Mouse (Mus musculus): ENCODE results near the gene Il20rb. TPM values are rescaled to one million over a fixed set of nuclear protein-coding genes. Genes with fewer than 3 reads are reported as not detected.

Gene Il20rb
- polyA plus RNA-seq, 1 experiment: 5.9 TPM

- 94% methylated on average over 8 of the region's 8 CpGs for WGBS
- TF ChIP-seq POLR2A (IDR thresholded peaks at IDR 0.05; ENCODE audit: borderline replicate concordance, extremely low read depth, low read depth, low read length) (no peak), CTCF (IDR thresholded peaks at IDR 0.05; ENCODE audit: insufficient read depth, low read length) (no peak)
- H3K4me1 ChIP-seq (ENCODE audit: control insufficient read depth, insufficient read depth, low read length): peaks cover 15% of the 10 kb centered on the region
- H3K4me3 ChIP-seq (replicated peaks; ENCODE audit: extremely low read depth, low read depth, low read length): no peak overlapping the region
- no peak for DNase-seq
Measured at GRCm38 (mm10) chr9:100472931-100473330, 13.7 kb downstream of the Il20rb start.

GRCm38 (mm10) chr9:100471605-100471953 is 15.0 kb downstream of the Il20rb start:
- TF ChIP-seq CTCF (IDR thresholded peaks at IDR 0.05; ENCODE audit: insufficient read depth, low read length): no peak
- no peak for TF ChIP-seq POLR2A (IDR thresholded peaks at IDR 0.05; ENCODE audit: borderline replicate concordance, extremely low read depth, low read depth, low read length)
- no peak for DNase-seq
- Histone ChIP-seq H3K4me3 (replicated peaks; ENCODE audit: extremely low read depth, low read depth, low read length) (no peak overlapping the region), H3K4me1 (ENCODE audit: control insufficient read depth, insufficient read depth, low read length) (peaks cover 25% of the 10 kb centered on the region)
- WGBS: 56% methylated on average over 4 of the region's 4 CpGs

- DNase-seq: peak; percentile 70
- whole genome bisulfite sequencing: 23% methylated on average over 8 of the region's 8 CpGs
- H3K4me3 ChIP-seq (replicated peaks; ENCODE audit: extremely low read depth, low read depth, low read length): no peak overlapping the region
- peaks cover 25% of the 10 kb centered on the region for H3K4me1 ChIP-seq (ENCODE audit: control insufficient read depth, insufficient read depth, low read length)
- TF ChIP-seq CTCF (IDR thresholded peaks at IDR 0.05; ENCODE audit: insufficient read depth, low read length) (peak; percentile 7; the same call in 1 of the 2 replicates), POLR2A (IDR thresholded peaks at IDR 0.05; ENCODE audit: borderline replicate concordance, extremely low read depth, low read depth, low read length) (no peak)
Measured at GRCm38 (mm10) chr9:100470936-100471604, 15.5 kb downstream of the Il20rb start.

- TF ChIP-seq CTCF (IDR thresholded peaks at IDR 0.05; ENCODE audit: insufficient read depth, low read length): no peak
- no peak for TF ChIP-seq POLR2A (IDR thresholded peaks at IDR 0.05; ENCODE audit: borderline replicate concordance, extremely low read depth, low read depth, low read length)
- H3K4me3 ChIP-seq (replicated peaks; ENCODE audit: extremely low read depth, low read depth, low read length): no peak overlapping the region
- DNase-seq: no peak
- WGBS: 70% methylated on average over 1 of the region's 1 CpGs
- peaks cover 25% of the 10 kb centered on the region for H3K4me1 ChIP-seq (ENCODE audit: control insufficient read depth, insufficient read depth, low read length)
Measured at GRCm38 (mm10) chr9:100470228-100470627, 16.4 kb downstream of the Il20rb start.

- 64% methylated on average over 3 of the region's 3 CpGs for WGBS
- no peak for TF ChIP-seq CTCF (IDR thresholded peaks at IDR 0.05; ENCODE audit: insufficient read depth, low read length)
- TF ChIP-seq POLR2A (IDR thresholded peaks at IDR 0.05; ENCODE audit: borderline replicate concordance, extremely low read depth, low read depth, low read length): no peak
- Histone ChIP-seq H3K4me3 (replicated peaks; ENCODE audit: extremely low read depth, low read depth, low read length) (no peak overlapping the region), H3K4me1 (ENCODE audit: control insufficient read depth, insufficient read depth, low read length) (peaks cover 25% of the 10 kb centered on the region)
- DNase-seq: no peak
Measured at GRCm38 (mm10) chr9:100469681-100470080, 16.9 kb downstream of the Il20rb start.

GRCm38 (mm10) chr9:100468151-100468550 is 18.4 kb downstream of the Il20rb start:
- no peak for DNase-seq
- H3K4me1 ChIP-seq (ENCODE audit: control insufficient read depth, insufficient read depth, low read length): peaks cover 25% of the 10 kb centered on the region
- 87% methylated on average over 8 of the region's 8 CpGs for WGBS

GRCm38 (mm10) chr9:100467653-100468052 is 18.9 kb downstream of the Il20rb start:
- 30% methylated on average over 7 of the region's 7 CpGs for WGBS

More at GRCm38 (mm10) chr9:100468151-100468550, 18.4 kb downstream of the Il20rb start:
- TF ChIP-seq CTCF (IDR thresholded peaks at IDR 0.05; ENCODE audit: insufficient read depth, low read length) (no peak), POLR2A (IDR thresholded peaks at IDR 0.05; ENCODE audit: borderline replicate concordance, extremely low read depth, low read depth, low read length) (no peak)
- H3K4me3 ChIP-seq (replicated peaks; ENCODE audit: extremely low read depth, low read depth, low read length): no peak overlapping the region

GRCm38 (mm10) chr9:100466743-100467142 is 19.8 kb downstream of the Il20rb start:
- no peak overlapping the region for H3K4me3 ChIP-seq (replicated peaks; ENCODE audit: extremely low read depth, low read depth, low read length)
- TF ChIP-seq CTCF (IDR thresholded peaks at IDR 0.05; ENCODE audit: insufficient read depth, low read length) (no peak), POLR2A (IDR thresholded peaks at IDR 0.05; ENCODE audit: borderline replicate concordance, extremely low read depth, low read depth, low read length) (no peak)
- H3K4me1 ChIP-seq (ENCODE audit: control insufficient read depth, insufficient read depth, low read length): peaks cover 32% of the 10 kb centered on the region
- no peak for DNase-seq
- WGBS: 40% methylated on average over 3 of the region's 3 CpGs

More at GRCm38 (mm10) chr9:100467653-100468052, 18.9 kb downstream of the Il20rb start:
- DNase-seq: peak; percentile 66
- H3K4me1 ChIP-seq (ENCODE audit: control insufficient read depth, insufficient read depth, low read length): peaks cover 25% of the 10 kb centered on the region
- TF ChIP-seq POLR2A (IDR thresholded peaks at IDR 0.05; ENCODE audit: borderline replicate concordance, extremely low read depth, low read depth, low read length): no peak
- no peak for TF ChIP-seq CTCF (IDR thresholded peaks at IDR 0.05; ENCODE audit: insufficient read depth, low read length)
- no peak overlapping the region for H3K4me3 ChIP-seq (replicated peaks; ENCODE audit: extremely low read depth, low read depth, low read length)

GRCm38 (mm10) chr9:100465988-100466387 is 20.6 kb downstream of the Il20rb start:
- no peak overlapping the region for H3K4me3 ChIP-seq (replicated peaks; ENCODE audit: extremely low read depth, low read depth, low read length)
- 96% methylated on average over 9 of the region's 9 CpGs for WGBS
- TF ChIP-seq CTCF (IDR thresholded peaks at IDR 0.05; ENCODE audit: insufficient read depth, low read length) (no peak), POLR2A (IDR thresholded peaks at IDR 0.05; ENCODE audit: borderline replicate concordance, extremely low read depth, low read depth, low read length) (no peak)
- DNase-seq: no peak
- H3K4me1 ChIP-seq (ENCODE audit: control insufficient read depth, insufficient read depth, low read length): peaks cover 32% of the 10 kb centered on the region

- 96% methylated on average over 5 of the region's 5 CpGs for WGBS
- DNase-seq: no peak
Measured at GRCm38 (mm10) chr9:100465380-100465779, 21.2 kb downstream of the Il20rb start.

More at GRCm38 (mm10) chr9:100465380-100465779, 21.2 kb downstream of the Il20rb start:
- peaks cover 31% of the 10 kb centered on the region for H3K4me1 ChIP-seq (ENCODE audit: control insufficient read depth, insufficient read depth, low read length)
- TF ChIP-seq CTCF (IDR thresholded peaks at IDR 0.05; ENCODE audit: insufficient read depth, low read length) (no peak), POLR2A (IDR thresholded peaks at IDR 0.05; ENCODE audit: borderline replicate concordance, extremely low read depth, low read depth, low read length) (no peak)
- H3K4me3 ChIP-seq (replicated peaks; ENCODE audit: extremely low read depth, low read depth, low read length): no peak overlapping the region
